Mouse (Mus musculus) adrenal gland, adult 8-10 months (tissue): ENCODE measurements around the gene Tcaim. TPM values are rescaled to one million over a fixed set of nuclear protein-coding genes. Genes with fewer than 3 reads are reported as not detected.
"Not testable (repeated sequence)": the region's sequence is repeated elsewhere in the genome, so short reads cannot be mapped to it uniquely, and the experiment has no call there.

Experiments
- DNase-seq: peaks from one replicate; pipeline ENCODE4 v3.0.0; 2022
- total RNA-seq, 4 experiments: library from RNA; stranded (reverse); gene quantifications; 2 replicates each; pipeline ENCODE4 v1.2.4; 2022

Gene Tcaim
- total RNA-seq, 4 experiments from 2014 or later = 22.9 to 25.2 (median 24.8) TPM

- DNase-seq = not testable (repeated sequence)
These were observed 49.8 kb downstream of the Tcaim start for GRCm38 (mm10) chr9:122855141-122855540.

DNA sequence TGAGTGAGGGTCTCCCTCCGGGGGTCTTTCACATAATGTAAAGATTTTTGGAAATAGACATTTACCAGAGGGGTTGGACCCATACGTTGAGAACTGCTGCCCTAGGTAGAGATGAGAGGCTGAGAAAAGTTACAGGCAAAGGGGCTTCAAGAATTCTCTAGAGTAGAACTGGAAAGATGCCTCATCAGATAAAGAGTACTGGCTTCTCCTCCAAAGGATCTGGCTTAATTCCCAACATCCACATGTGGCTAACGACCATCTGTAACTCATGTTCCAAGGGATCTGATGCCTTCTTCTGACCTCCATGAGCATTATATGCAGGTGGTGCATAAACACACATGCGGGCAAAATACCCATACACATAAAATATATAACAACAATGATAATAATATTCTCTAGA, 50.3 kb downstream of the Tcaim start:
- no peak for DNase-seq

- DNase-seq = no peak
These were observed 51.4 kb downstream of the Tcaim start for GRCm38 (mm10) chr9:122856716-122857115.

DNA sequence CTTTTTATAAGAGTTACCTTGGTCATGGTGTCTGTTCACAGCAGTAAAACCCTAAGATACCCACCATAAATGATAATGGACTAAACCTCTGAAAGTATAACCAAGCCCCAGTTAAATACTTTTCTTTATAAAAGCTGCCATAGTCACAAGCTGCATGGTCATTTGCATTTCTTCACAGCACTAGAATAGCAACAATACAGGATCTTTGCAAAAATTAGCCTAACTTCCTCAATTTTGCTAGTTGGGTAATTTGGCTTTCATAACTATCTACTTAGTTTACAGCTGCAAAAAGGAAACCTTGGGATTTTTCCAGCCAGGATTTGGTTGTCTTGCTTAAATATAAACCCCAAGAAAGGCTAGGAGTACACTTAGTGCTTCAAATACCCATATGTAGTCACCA, 55.4 kb downstream of the Tcaim start:
- DNase-seq = no peak

DNA sequence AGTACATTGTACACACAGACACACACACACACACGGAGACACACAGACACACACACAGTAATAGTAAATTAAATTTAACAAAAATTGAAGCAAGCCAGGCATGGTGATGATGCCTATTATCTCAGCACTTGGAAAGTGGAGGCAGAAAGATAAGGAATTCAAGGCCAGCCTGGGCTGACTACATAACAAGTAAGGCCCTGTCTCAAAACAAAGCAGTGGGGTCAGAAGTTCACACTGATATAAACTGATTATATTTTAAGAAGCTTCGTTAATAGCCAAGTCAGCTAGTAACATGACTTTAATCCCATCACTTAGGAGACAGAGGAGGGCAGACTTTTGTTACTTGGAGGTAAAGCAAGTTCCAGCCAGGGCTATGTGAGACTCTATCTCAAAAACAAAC, 58.4 kb downstream of the Tcaim start:
- DNase-seq = no peak

DNA sequence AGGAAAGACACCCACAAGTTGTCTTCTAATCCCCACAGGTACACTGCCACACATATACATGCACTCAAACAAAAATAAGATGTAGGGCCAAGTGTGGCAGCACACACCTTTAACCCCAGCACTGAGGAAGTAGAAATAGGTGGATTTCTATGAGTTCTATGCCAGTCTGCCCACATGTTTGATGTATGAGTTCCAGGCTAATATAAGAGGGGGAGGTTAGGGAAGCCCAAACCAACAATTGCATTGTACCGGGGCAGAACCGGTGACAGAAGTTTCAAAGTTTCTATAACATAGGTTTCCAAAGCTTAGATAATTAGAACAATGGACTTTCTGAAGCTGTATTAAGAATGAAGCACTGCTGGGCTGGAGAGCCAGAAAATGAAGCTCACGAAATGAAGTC, 59.5 kb downstream of the Tcaim start:
- no peak for DNase-seq

GRCm38 (mm10) chr9:122865697-122866166, 60.4 kb downstream of the Tcaim start, which contains the start of gene Zfp445:
Zfp445 (minus strand) TSS chr9:122866006.
- DNase-seq = peak; percentile 82

DNA sequence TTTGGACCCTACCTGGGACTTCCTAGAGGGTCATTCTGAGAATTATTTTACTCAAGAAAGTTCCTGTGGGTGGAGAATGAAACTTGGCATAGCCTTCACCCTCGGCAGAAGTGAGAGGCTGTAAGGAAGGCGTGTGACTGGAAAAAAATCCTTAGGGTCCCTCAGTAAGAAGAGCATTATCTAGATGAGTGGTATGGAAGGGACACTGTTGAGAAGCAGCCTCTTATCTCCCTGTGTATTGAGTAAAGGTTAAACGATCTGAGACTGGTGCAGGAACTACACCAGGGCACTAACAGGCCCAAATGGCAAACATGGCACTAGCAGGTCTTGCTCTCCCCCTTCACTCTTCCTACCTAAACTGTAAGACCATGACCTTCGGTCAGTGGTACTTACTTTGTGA, 60.9 kb downstream of the Tcaim start:
- no peak for DNase-seq

GRCm38 (mm10) chr9:122872595-122872994, 67.3 kb downstream of the Tcaim start:
- DNase-seq = no peak

- no peak for DNase-seq
These were observed 69.3 kb downstream of the Tcaim start for GRCm38 (mm10) chr9:122874653-122875052.

DNA sequence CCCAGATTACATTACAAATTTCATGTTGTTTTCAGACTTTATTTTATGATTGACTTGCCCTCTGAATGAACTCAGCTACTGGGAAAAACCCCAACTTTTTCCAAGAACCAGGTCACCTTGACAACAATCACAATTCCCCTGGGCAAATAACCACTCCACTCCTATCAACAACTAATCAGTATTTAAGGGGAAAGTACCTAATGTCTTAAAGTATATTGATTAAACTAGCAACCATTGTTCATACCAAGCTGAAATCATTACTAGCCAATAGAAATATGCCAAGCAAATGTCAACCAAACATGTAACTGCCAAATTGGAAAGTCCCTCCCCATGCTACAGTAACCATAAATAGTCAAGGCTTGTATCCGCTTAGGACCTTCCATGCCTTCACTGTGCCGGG, 69.8 kb downstream of the Tcaim start:
- DNase-seq = no peak

GRCm38 (mm10) chr9:122885385-122885784, 80.0 kb downstream of the Tcaim start, which contains the start of gene Zkscan7:
Zkscan7 (plus strand) TSS chr9:122885685.
- DNase-seq = no peak

Other genes starting within 250 kb of the Tcaim start
- under 1 TPM in 2 of 4 experiments, not detected in 2; 0.06 to 0.59 TPM for gene Topaz1, start 58.2 kb upstream of the Tcaim start, total RNA-seq
- gene Gm35549, start 38.5 kb downstream of the Tcaim start, total RNA-seq = not detected
- gene Zfp445, start 60.5 kb downstream of the Tcaim start, total RNA-seq = 100 to 1,000 TPM; 132 to 160 (median 142) TPM
- 10 to 100 TPM in 3 of 4 experiments, 1 to 10 TPM in 1; 8.3 to 12.8 (median 11.1) TPM for gene Zkscan7, start 80.1 kb downstream of the Tcaim start, total RNA-seq
- 1 to 10 TPM; 5.5 to 8.5 (median 7.2) TPM for gene Zfp105, start 117.5 kb downstream of the Tcaim start, total RNA-seq
- gene 1110059G10Rik, start 145.5 kb downstream of the Tcaim start, total RNA-seq = 10 to 100 TPM; 18.3 to 28.4 (median 23.0) TPM
- 1 to 10 TPM; 1.3 to 2.1 (median 1.7) TPM for gene Kif15, start 145.5 kb downstream of the Tcaim start, total RNA-seq
- gene Tmem42, start 215.8 kb downstream of the Tcaim start, total RNA-seq = 10 to 100 TPM; 18.1 to 26.2 (median 20.1) TPM
- 1 to 10 TPM in 2 of 4 experiments, under 1 TPM in 2; 0.24 to 1.7 (median 0.98) TPM for gene Tgm4, start 229.2 kb downstream of the Tcaim start, total RNA-seq